Mouse (Mus musculus) erythroid progenitor cell, adult 5-6 weeks (primary cell): ENCODE results near the gene Gm49369. TPM values are rescaled to one million over a fixed set of nuclear protein-coding genes. Genes with fewer than 3 reads are reported as not detected.

Source experiments
- ATAC-seq: replicated peaks from 2 replicates; pipeline ENCODE4 v1.8.0; 2016; ENCODE audit warnings: moderate number of reproducible peaks, mild to moderate bottlenecking, moderate TSS enrichment, inconsistent platforms; ENCODE audit not compliant: poor library complexity, low FRiP score, severe bottlenecking
- total RNA-seq, 2 experiments: library from RNA; stranded (forward) in 1 of 2; stranded (reverse) in 1 of 2; fragments of 150-400 nt in 1 of 2; fragments of 186-747, 209-891 nt in 1 of 2; gene quantifications; 2 replicates each; pipeline versions ENCODE4 v1.2.3 to v1.2.4; 2015 to 2017; ENCODE audit warnings: low replicate concordance in 2 of 2

The Gm49369 gene
- total RNA-seq, 2 experiments from 2014 or later, result 143 TPM; not detected in 1

- no peak for ATAC-seq
Measured at GRCm38 (mm10) chr7:142373641-142374412, 8.6 kb downstream of the Gm49369 start, which contains the start of gene Ifitm10. TSS of gene Ifitm10 (minus strand) at chr7:142373753.

GRCm38 (mm10) chr7:142373039-142373438 lies 9.4 kb downstream of the Gm49369 start:
- ATAC-seq, result no peak

DNA sequence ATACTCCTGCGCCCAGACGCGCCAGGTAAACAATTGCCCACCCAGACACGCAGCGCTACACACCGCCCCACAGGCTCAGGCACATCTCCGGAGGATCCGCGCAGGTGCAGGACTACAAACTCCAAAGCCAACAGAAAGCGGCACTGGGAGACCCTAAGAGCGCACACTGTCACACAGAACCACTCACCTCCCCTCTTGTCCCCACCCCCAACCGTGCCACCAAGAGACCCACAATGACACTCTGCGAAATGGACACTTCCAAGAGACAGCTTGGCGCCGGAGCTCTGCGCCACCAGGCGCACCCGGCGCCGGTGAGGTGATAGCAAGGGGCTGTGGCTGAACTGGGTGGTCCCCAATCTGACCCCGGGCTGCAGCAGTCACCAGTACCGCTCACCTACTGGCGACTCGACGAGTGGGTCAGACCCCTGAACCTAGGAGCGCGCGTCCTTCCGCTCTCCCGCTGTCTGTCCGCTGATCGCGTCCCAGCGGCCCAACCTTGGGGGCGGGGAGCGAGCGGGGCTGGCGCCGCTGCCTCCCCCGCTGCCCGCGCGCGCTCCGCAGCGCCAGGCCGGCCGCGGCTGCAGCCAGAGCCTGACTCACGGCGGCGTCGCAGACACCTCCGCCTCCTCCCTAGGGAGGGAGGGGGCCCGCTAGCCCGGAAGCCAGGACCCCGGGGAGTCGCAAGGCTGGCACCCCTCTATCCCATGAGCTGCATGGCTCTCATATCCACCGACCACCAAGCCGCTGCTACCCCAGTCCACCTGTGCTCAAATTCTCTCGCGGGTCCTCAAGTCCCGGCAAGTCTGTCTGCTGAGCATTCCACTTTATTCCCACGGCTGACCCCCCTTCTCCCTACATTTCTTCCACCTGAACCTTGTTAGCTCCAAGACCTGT lies 10.5 kb downstream of the Gm49369 start:
- no peak for ATAC-seq

DNA sequence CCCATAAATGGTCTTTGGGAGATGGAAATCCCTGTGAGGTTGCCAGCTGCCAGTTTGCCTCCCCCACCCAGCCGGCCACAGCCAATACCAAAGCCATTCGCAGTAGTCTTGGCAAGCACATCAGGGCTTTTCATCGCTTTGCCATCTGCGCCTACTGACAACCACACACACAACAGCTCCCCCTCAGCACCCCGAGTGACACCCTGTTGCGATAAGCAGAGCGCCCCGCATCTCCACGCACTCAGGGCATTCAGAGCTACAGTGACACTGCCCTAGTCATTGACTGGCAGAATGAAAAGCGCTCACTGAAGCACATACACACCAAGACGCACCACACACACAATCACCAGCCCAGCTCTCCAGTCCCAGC lies 11.1 kb downstream of the Gm49369 start:
- ATAC-seq, result no peak

DNA sequence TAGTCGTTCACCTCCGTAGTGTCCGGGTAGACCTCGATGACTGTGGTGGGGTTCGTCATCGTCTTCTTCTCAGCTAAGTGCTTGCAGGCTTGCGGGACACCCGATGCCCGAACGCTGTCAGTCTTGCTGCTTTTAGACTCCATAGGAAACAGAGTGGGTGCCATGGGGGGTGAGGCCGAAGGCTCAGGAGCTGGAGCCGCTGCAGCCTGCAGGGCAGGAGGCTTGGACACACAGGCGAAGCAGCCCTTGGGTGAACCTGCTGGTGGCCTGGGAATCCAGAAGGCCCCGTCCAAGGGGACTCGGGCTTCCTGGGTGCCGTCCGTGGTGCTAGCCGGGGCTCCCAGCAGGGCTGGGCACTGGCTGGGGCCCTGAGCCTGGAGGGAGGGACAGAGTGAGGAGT lies 11.5 kb downstream of the Gm49369 start:
- ATAC-seq, result no peak

GRCm38 (mm10) chr7:142369820-142370219 lies 12.6 kb downstream of the Gm49369 start:
- no peak for ATAC-seq

DNA sequence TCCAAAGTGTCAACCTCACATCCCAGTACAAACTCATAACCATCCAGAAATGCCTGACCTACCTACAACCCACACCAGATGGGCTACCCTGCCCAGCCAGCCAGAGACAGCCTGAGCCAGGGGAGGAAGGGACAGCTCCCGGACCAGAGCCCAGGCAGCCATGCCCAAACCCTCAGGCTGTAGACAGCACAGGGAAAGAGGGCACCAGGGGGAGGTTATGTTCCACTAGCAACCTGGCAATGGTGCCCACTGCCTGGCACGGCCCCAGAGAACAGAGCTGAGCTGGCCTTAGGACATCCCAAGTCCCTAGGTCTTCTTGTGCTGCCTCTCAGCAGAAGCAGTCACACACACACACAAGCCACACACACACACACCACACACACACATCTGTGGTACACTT lies 13.6 kb downstream of the Gm49369 start:
- no peak for ATAC-seq

DNA sequence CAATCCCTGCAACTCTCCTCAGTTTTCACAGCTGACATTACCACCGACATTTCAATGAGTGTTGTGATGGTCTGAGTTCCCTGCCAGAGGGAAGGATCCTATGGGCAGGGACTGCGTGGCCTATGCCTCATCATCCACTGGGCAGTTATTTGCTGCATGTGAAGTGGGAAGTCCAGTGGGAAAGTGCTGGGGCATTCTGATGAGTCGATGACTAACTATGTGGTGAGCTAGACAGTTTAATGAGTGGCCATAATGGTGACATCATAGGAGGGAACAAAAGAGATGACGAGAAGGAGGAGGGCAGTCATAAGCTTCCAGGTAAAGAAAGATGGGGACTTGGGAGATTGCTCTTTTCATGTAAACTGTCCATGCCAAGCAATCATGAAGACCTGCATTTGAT lies 19.4 kb downstream of the Gm49369 start:
- ATAC-seq, result no peak

- ATAC-seq, result no peak
Measured at GRCm38 (mm10) chr7:142360743-142361142, 21.7 kb downstream of the Gm49369 start.

DNA sequence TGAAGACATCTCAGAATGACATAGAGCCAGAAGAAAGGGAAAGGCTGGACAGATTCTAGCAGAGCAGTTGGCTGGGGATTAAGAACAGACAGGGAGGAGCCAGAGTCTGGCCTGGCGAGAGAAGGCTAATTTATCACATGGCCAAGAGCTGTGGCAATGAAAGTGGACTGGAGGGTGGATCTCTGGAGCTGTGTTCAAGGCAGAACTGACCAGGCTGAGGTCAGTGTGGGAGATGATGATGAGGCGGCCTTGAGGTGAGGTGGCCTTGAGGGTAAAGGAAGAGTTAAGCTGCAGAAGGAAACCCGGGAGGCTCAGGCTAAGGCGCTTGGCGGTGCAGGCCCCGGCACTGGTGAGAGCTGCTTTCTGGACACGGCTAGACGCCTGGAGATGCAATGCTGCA lies 23.3 kb downstream of the Gm49369 start:
- ATAC-seq, result no peak

- no peak for ATAC-seq
Measured at GRCm38 (mm10) chr7:142357566-142357965, 24.9 kb downstream of the Gm49369 start.

DNA sequence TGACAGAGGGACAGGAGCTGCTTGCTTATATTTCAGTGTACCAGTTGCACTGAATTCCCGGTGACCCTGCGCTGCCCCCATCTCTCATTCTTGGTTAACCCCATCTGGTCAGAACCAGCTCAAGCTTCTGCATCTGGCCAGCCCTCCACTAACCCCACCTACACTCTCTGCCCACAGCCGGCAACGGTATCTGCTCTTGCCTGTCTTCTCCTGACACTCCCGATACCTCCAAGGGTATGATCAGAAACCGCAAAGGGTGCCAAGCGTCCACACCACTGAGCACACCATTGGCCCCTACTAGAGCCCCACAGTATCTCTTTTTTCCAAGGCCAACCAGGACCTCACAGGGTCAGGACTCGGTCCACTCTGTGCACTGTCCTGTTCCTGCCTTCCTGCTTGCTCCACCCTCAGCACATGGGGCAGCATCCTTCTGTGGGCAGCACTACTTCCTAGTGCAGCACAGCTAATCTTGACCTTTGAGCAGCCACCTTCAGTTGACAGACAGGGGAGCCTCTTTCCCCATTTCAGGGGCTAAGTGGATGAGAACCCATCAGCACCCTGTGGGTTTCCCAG lies 27.7 kb downstream of the Gm49369 start:
- peak; percentile 78 for ATAC-seq

DNA sequence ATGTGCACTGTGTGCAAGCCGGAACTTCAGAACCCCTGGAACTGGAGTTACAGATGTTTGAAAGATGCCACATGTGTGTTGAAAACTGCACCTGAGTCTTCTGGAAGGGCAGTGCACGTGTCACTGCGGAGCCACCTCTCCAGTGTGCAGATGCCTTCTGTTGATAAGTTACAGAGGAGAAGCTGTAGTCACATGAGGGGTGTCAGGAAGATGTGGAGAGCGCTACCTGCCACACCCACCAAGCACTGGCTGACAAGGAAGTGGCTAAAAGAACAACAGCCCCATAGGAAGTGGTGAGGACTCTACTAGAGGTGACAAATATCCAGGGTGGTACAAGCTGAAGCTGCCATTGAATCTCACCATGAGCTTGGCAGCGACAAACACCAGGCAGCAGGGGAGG lies 28.6 kb downstream of the Gm49369 start:
- peak; percentile 79 for ATAC-seq

DNA sequence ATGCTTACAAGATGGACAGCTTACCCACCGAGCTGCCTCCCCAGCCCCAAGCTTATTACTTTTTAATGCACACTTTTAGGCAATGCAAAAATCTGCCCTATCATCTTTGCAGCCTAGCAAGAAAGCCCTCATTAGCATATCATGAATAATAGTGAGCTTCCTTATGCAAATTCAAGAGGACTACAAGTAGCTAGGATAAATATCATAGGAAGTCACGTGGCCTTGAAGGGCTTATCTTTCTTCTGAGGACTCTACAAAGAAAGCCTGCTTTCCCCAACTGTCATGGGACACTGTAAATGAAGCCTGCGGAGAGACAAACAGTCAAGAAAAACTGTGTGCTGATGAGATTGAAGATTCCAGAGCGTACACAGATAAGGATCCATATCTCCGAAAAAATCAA lies 30.9 kb downstream of the Gm49369 start:
- no peak for ATAC-seq

DNA sequence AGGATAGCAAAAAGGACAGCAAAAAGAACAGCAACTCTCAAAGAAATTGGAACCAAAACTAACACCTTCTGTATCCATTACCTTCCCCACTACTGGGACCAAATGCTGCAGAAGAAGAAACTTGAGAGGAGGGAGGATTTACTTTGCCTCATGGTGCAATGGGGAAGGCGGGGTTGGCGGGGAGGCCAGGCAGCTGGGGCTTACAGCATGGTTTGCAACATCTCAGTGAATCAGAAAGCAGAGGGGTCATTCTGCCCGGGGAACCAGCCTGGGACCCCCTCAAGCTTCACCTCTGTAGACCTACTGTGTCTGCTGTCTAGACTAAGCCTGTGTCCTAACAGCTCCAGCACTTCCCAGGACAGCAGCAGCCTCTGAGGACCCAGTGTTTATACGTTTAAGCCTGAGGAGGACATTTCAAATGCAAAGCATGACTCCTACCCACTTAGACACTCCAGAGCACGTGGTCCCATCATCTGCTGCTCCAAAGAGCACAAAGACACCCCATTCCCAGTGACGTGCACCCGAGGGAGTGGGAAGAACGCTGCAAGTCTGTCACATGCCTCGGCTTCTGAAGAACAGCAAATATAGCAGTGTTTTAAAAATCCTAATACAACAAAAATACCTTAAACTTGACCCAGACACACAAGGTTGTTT lies 33.0 kb downstream of the Gm49369 start:
- ATAC-seq, result no peak

- peak; percentile 68 for ATAC-seq
Measured at GRCm38 (mm10) chr7:142347542-142347941, 34.9 kb downstream of the Gm49369 start.

DNA sequence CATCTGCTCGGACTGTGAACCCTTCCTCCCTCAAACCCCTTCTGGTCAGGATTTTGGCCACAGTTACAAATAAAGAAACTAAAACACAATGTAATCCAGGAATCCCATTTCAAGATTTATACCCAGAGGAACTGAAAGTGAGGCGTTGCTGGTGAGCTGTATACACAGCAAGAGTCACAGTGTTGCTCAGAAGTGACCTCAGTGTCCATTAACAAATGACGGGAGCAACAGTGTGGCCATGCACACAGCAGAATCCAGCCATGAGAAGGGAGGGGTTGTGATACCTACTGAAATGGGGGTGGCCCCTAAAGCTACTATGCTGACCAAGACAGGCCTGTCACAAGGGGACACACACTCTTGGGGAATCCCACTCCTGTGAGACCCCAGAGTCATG lies 40.2 kb downstream of the Gm49369 start:
- ATAC-seq, result no peak

DNA sequence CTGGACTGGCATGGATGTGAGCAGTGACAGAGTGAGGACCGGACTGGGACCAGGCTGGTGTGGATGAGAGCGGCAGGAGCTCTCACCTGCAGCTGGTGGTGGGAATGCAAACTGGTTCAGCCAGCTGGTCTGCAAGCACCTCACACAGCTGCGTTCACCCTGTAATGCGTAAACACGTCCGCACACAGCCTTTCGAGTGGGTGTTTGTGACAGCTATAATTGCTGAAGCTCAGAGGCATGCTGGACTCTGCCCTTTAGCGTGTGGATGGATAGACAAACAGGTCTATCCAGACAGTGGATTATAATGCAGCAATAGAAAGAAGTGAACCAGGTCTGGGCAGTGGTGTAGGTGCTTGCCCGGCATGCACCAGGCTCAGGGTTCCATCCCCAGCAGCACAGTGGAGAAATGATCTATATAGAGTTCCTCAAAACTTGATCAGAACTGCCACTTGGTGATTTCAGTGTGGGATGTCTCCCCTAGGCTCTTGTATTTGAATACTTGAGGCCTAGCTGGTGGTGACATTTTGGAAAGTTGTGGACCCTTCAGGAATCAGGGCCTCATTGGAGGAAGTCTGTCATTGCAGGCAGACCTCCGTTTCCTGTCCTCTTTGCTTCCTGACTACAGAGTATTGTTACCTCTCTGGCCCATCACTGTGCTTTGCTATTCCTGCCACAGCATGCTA lies 40.8 kb downstream of the Gm49369 start:
- no peak for ATAC-seq

DNA sequence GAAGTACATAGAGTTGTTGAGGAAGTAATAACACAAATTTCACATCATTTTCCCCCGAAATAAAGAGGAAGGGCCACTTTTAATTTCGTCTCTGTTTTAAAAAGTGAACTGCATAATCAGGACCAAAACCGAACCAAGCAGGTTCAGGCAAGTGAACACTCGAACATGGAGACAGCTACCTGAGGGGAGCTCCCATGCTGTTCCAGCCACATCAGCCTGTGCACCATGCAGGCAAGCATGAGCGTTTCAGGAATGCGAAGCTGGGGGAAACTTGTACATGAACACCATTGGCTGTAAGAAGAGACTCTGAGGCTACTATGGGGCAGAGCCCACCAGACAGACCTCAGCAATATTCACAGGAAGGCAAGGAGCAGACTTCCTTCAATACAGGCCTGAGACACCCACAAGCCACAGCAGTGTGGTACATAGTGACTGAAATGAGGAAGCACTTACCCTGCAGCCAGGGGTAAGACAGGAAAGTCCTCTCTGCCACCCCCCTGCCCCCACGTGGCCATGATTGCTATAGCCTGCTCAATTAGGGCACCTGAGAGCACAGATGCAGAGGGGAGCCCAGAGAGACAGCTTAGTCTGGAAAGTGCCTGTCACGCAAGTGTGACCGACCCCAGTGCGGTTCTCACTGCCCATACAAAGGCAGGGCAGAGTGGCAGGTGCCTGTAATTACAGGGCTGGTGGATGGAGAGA lies 42.0 kb downstream of the Gm49369 start:
- no peak for ATAC-seq
